Mouse (Mus musculus): Measurements from ENCODE around the gene Sytl3. TPM values are rescaled to one million over a fixed set of nuclear protein-coding genes. Genes with fewer than 3 reads are reported as not detected.

Gene Sytl3
- polyA plus RNA-seq, 1 experiment from 2014 or later: 0.30 TPM

GRCm38 (mm10) chr17:6763513-6764226, 104.8 kb downstream of the Sytl3 start:
- peaks cover 70% of the 10 kb centered on the region for H3K4me1 ChIP-seq (replicated peaks)
- H3K9ac ChIP-seq: no peak overlapping the region
- H3K4me2 ChIP-seq: no peak overlapping the region
- H3K9me3 ChIP-seq (replicated peaks): no peaks in the 10 kb centered on the region
- no peaks in the 10 kb centered on the region for H3K36me3 ChIP-seq
- no peak for ATAC-seq (replicated peaks; ENCODE audit: insufficient number of reproducible peaks, insufficient read depth, low FRiP score, low read depth)
- H3K4me3 ChIP-seq: no peak overlapping the region
- WGBS: 54% methylated on average over 7 of the region's 7 CpGs
- H3K27ac ChIP-seq: 0 out of 2 replicates have a peak overlapping the region, but pooled peaks have one; percentile 12
- no peaks in the 10 kb centered on the region for H3K27me3 ChIP-seq

- no peak overlapping the region for H3K4me2 ChIP-seq
- no peaks in the 10 kb centered on the region for H3K27me3 ChIP-seq
- no peaks in the 10 kb centered on the region for H3K9me3 ChIP-seq (replicated peaks)
- 68% methylated on average over 7 of the region's 7 CpGs for WGBS
- H3K27ac ChIP-seq: 0 out of 2 replicates have a peak overlapping the region, but pooled peaks have one; percentile 12
- H3K36me3 ChIP-seq: no peaks in the 10 kb centered on the region
- no peak overlapping the region for H3K9ac ChIP-seq
- H3K4me3 ChIP-seq: no peak overlapping the region
- peaks cover 75% of the 10 kb centered on the region for H3K4me1 ChIP-seq (replicated peaks)
- no peak for ATAC-seq (replicated peaks; ENCODE audit: insufficient number of reproducible peaks, insufficient read depth, low FRiP score, low read depth)
Measured at GRCm38 (mm10) chr17:6764227-6764593, 105.3 kb downstream of the Sytl3 start.

- H3K27me3 ChIP-seq: no peaks in the 10 kb centered on the region
- H3K4me2 ChIP-seq: no peak overlapping the region
- ATAC-seq (replicated peaks; ENCODE audit: insufficient number of reproducible peaks, insufficient read depth, low FRiP score, low read depth): no peak
- H3K27ac ChIP-seq: peak overlapping the region; percentile 92
- WGBS: 84% methylated on average over 4 of the region's 4 CpGs
- no peak overlapping the region for H3K4me3 ChIP-seq
- H3K36me3 ChIP-seq: no peaks in the 10 kb centered on the region
- H3K4me1 ChIP-seq (replicated peaks): peaks cover 76% of the 10 kb centered on the region
- H3K9ac ChIP-seq: no peak overlapping the region
- no peaks in the 10 kb centered on the region for H3K9me3 ChIP-seq (replicated peaks)
Measured at GRCm38 (mm10) chr17:6764730-6765129, 105.8 kb downstream of the Sytl3 start.

- Histone ChIP-seq H3K27ac (peak overlapping the region; percentile 92), H3K9me3 (replicated peaks) (no peaks in the 10 kb centered on the region), H3K9ac (no peak overlapping the region), H3K27me3 (no peaks in the 10 kb centered on the region), H3K4me2 (no peak overlapping the region), H3K4me3 (no peak overlapping the region), H3K4me1 (replicated peaks) (peaks cover 80% of the 10 kb centered on the region), H3K36me3 (no peaks in the 10 kb centered on the region)
- no peak for ATAC-seq (replicated peaks; ENCODE audit: insufficient number of reproducible peaks, insufficient read depth, low FRiP score, low read depth)
- 34% methylated on average over 2 of the region's 2 CpGs for WGBS
Measured at GRCm38 (mm10) chr17:6765886-6766285, 107.0 kb downstream of the Sytl3 start.

GRCm38 (mm10) chr17:6766823-6767222, 107.9 kb downstream of the Sytl3 start:
- ATAC-seq (replicated peaks; ENCODE audit: insufficient number of reproducible peaks, insufficient read depth, low FRiP score, low read depth): no peak
- Histone ChIP-seq H3K36me3 (no peaks in the 10 kb centered on the region), H3K4me3 (no peak overlapping the region), H3K27me3 (no peaks in the 10 kb centered on the region), H3K9me3 (replicated peaks) (no peaks in the 10 kb centered on the region), H3K27ac (peak overlapping the region; percentile 92), H3K9ac (no peak overlapping the region), H3K4me1 (replicated peaks) (peaks cover 89% of the 10 kb centered on the region), H3K4me2 (no peak overlapping the region)
- WGBS: 65% methylated on average over 4 of the region's 4 CpGs

- no peak overlapping the region for H3K4me3 ChIP-seq
- H3K36me3 ChIP-seq: no peaks in the 10 kb centered on the region
- H3K27me3 ChIP-seq: no peaks in the 10 kb centered on the region
- H3K4me2 ChIP-seq: no peak overlapping the region
- H3K9me3 ChIP-seq (replicated peaks): no peaks in the 10 kb centered on the region
- 48% methylated on average over 5 of the region's 5 CpGs for WGBS
- H3K4me1 ChIP-seq (replicated peaks): peaks cover 95% of the 10 kb centered on the region
- no peak for ATAC-seq (replicated peaks; ENCODE audit: insufficient number of reproducible peaks, insufficient read depth, low FRiP score, low read depth)
- peak overlapping the region; percentile 92 for H3K27ac ChIP-seq
- H3K9ac ChIP-seq: no peak overlapping the region
Measured at GRCm38 (mm10) chr17:6767771-6768170, 108.9 kb downstream of the Sytl3 start.

GRCm38 (mm10) chr17:6768301-6768788, 109.5 kb downstream of the Sytl3 start:
- H3K9ac ChIP-seq: no peak overlapping the region
- no peaks in the 10 kb centered on the region for H3K36me3 ChIP-seq
- peak overlapping the region; percentile 92 for H3K27ac ChIP-seq
- 49% methylated on average over 5 of the region's 5 CpGs for WGBS
- H3K4me1 ChIP-seq (replicated peaks): peaks cover 93% of the 10 kb centered on the region
- H3K4me3 ChIP-seq: no peak overlapping the region
- H3K4me2 ChIP-seq: no peak overlapping the region
- peak; percentile 50; the same call in 1 of the 2 replicates for ATAC-seq (replicated peaks; ENCODE audit: insufficient number of reproducible peaks, insufficient read depth, low FRiP score, low read depth)
- no peaks in the 10 kb centered on the region for H3K9me3 ChIP-seq (replicated peaks)
- no peaks in the 10 kb centered on the region for H3K27me3 ChIP-seq

GRCm38 (mm10) chr17:6769602-6770001, 110.7 kb downstream of the Sytl3 start:
- Histone ChIP-seq H3K36me3 (no peaks in the 10 kb centered on the region), H3K4me3 (no peak overlapping the region), H3K9me3 (replicated peaks) (no peaks in the 10 kb centered on the region), H3K9ac (no peak overlapping the region), H3K27ac (peak overlapping the region; percentile 92), H3K4me2 (no peak overlapping the region), H3K4me1 (replicated peaks) (peaks cover 94% of the 10 kb centered on the region), H3K27me3 (no peaks in the 10 kb centered on the region)
- WGBS: 40% methylated on average over 4 of the region's 4 CpGs
- no peak for ATAC-seq (replicated peaks; ENCODE audit: insufficient number of reproducible peaks, insufficient read depth, low FRiP score, low read depth)

- Histone ChIP-seq H3K27me3 (no peaks in the 10 kb centered on the region), H3K9me3 (replicated peaks) (no peaks in the 10 kb centered on the region), H3K9ac (no peak overlapping the region), H3K4me2 (no peak overlapping the region), H3K36me3 (no peaks in the 10 kb centered on the region), H3K4me1 (replicated peaks) (peaks cover 90% of the 10 kb centered on the region), H3K27ac (peak overlapping the region; percentile 47), H3K4me3 (no peak overlapping the region)
- no peak for ATAC-seq (replicated peaks; ENCODE audit: insufficient number of reproducible peaks, insufficient read depth, low FRiP score, low read depth)
- 81% methylated on average over 16 of the region's 16 CpGs for WGBS
Measured at GRCm38 (mm10) chr17:6771661-6772489, 113.0 kb downstream of the Sytl3 start.

- H3K9ac ChIP-seq: no peak overlapping the region
- H3K27ac ChIP-seq: peak overlapping the region; percentile 47
- no peaks in the 10 kb centered on the region for H3K27me3 ChIP-seq
- ATAC-seq (replicated peaks; ENCODE audit: insufficient number of reproducible peaks, insufficient read depth, low FRiP score, low read depth): no peak
- 71% methylated on average over 5 of the region's 5 CpGs for WGBS
- H3K4me1 ChIP-seq (replicated peaks): peaks cover 90% of the 10 kb centered on the region
- H3K4me3 ChIP-seq: no peak overlapping the region
- no peaks in the 10 kb centered on the region for H3K9me3 ChIP-seq (replicated peaks)
- no peak overlapping the region for H3K4me2 ChIP-seq
- H3K36me3 ChIP-seq: no peaks in the 10 kb centered on the region
Measured at GRCm38 (mm10) chr17:6772490-6772773, 113.5 kb downstream of the Sytl3 start.

- WGBS: 82% methylated on average over 14 of the region's 14 CpGs
- Histone ChIP-seq H3K4me2 (no peak overlapping the region), H3K4me1 (replicated peaks) (peaks cover 88% of the 10 kb centered on the region), H3K27ac (peak overlapping the region; percentile 44), H3K36me3 (no peaks in the 10 kb centered on the region), H3K9ac (no peak overlapping the region), H3K4me3 (no peak overlapping the region), H3K27me3 (no peaks in the 10 kb centered on the region), H3K9me3 (replicated peaks) (no peaks in the 10 kb centered on the region)
- ATAC-seq (replicated peaks; ENCODE audit: insufficient number of reproducible peaks, insufficient read depth, low FRiP score, low read depth): no peak
Measured at GRCm38 (mm10) chr17:6773249-6773966, 114.5 kb downstream of the Sytl3 start.
